In the genomic region with DNA sequence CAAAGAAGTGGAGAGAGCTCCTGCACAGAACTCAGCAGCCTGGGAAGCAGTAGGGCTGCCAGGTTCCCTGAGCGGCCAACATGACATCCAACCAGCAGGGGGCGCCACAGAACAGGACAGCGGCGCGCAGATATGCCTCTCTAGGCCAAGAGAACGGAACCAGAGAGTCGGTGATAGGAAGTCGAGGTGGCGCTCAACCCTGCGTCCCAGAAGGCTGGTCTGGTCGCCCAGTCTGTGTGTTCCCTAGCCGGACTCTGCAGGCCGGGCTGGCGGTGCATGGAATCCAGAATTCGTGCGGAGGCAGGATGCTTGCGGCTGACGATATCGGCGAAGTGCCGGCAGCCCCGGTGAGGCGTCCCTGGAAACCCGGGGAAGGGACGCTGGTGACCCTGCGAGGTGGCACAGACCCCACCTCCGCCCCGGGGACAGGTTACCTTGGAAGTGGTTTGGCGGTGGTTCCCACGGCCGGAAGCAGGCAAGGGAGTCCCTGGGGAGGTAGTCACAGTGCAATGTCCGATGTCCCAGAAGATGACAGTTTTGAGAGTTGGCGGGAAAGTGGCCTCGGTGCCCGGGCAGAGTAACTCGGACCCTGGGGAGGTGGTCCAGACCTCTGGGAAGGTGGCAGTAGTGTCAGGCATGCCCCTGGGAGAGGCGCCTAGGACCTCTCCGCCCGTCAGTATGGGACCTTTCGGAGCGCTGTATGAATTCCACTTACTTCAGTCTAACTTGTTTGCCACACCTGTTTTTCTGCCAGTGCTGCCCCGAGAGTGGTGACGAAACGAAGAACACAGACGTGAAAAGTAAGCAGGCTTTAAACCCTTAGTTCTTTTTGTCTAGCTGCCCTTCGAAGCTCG, we compare ENCODE assay signal across 8 mouse cellular contexts. TPM values are rescaled to one million over a fixed set of nuclear protein-coding genes. Genes with fewer than 3 reads are reported as not detected.
DNase-seq lines count a peak whose midpoint lies in the region; ATAC-seq and TF ChIP-seq lines count a peak whose summit lies in the region.

TSS of gene Rint1 (plus strand) at position 176 of the 854 bp plus-strand sequence.

- ATAC-seq in embryonic facial prominence, embryonic 13.5 days (ENCODE audit: insufficient number of reproducible peaks, insufficient read depth, low FRiP score, low TSS enrichment, low read depth) = peak; percentile 80
- ATAC-seq in limb, embryonic 12.5 days (ENCODE audit: insufficient number of reproducible peaks, insufficient read depth, low FRiP score, low TSS enrichment, low read depth) = peak; percentile 63; the same call in 1 of the 2 replicates
- ATAC-seq in midbrain, embryonic 15.5 days (replicated peaks) = peak; percentile 86

- H3K36me3 ChIP-seq in embryonic facial prominence, embryonic 13.5 days = peaks cover 26% of the 10 kb centered on the region
- H3K36me3 ChIP-seq in kidney, adult 2 months (ENCODE audit: control insufficient read depth, insufficient read depth, low read length) = no peaks in the 10 kb centered on the region
- peaks cover 27% of the 10 kb centered on the region for H3K36me3 ChIP-seq in limb, embryonic 12.5 days
- peaks cover 6% of the 10 kb centered on the region; the same call in 1 of the 2 replicates for H3K36me3 ChIP-seq in midbrain, embryonic 15.5 days (replicated peaks)
- H3K36me3 ChIP-seq in spleen, adult 2 months (ENCODE audit: control insufficient read depth, insufficient read depth, low read length) = peaks cover 1% of the 10 kb centered on the region; the same call in 1 of the 2 replicates

- WGBS in embryonic facial prominence, embryonic 13.5 days = 3% methylated on average over 47 of the region's 47 CpGs
- 2% methylated on average over 47 of the region's 47 CpGs for WGBS in kidney, adult 2 months
- WGBS in limb, embryonic 12.5 days = 3% methylated on average over 47 of the region's 47 CpGs
- 4% methylated on average over 47 of the region's 47 CpGs for WGBS in midbrain, embryonic 15.5 days
- WGBS in spleen, adult 2 months = 2% methylated on average over 47 of the region's 47 CpGs

- peak within 1 kb of the TSS; percentile 95 for H3K9ac ChIP-seq in embryonic facial prominence, embryonic 13.5 days
- H3K9ac ChIP-seq in limb, embryonic 12.5 days (replicated peaks) = peak within 1 kb of the TSS; percentile 89
- H3K9ac ChIP-seq in midbrain, embryonic 15.5 days = peak within 1 kb of the TSS; percentile 90

- TF ChIP-seq POLR2A in kidney, adult 2 months (IDR thresholded peaks at IDR 0.05; ENCODE audit: low read depth, low read length) = peak; percentile 92
- peak; percentile 90 for TF ChIP-seq POLR2A in spleen, adult 2 months (IDR thresholded peaks at IDR 0.05; ENCODE audit: low read depth, low read length)

- peak; percentile 89 for DNase-seq in 3134 (ENCODE audit: extremely low read depth, insufficient read length, low spot score)
- DNase-seq in adrenal gland, postnatal 36 days = peak; percentile 96
- peak; percentile 94 to 99 for DNase-seq in heart, adult 18-20 months
- peak; percentile 96 for DNase-seq in kidney, adult 2 months
- DNase-seq in spleen, adult 2 months (ENCODE audit: low read depth in 1 of 2, low spot score in 2 of 2) = peak; percentile 81 to 88

- H3K27ac ChIP-seq in embryonic facial prominence, embryonic 13.5 days = peak within 1 kb of the TSS; percentile 60
- H3K27ac ChIP-seq in kidney, adult 2 months (ENCODE audit: insufficient read depth, low read depth, low read length) = peak within 1 kb of the TSS; percentile 50
- H3K27ac ChIP-seq in limb, embryonic 12.5 days = peak within 1 kb of the TSS; percentile 75
- H3K27ac ChIP-seq in midbrain, embryonic 15.5 days = peak within 1 kb of the TSS; percentile 78
- peak within 1 kb of the TSS; percentile 71 for H3K27ac ChIP-seq in spleen, adult 2 months (ENCODE audit: insufficient read depth, low read length)

- H3K27me3 ChIP-seq in embryonic facial prominence, embryonic 13.5 days = no peaks in the 10 kb centered on the region
- H3K27me3 ChIP-seq in kidney, adult 2 months (replicated peaks; ENCODE audit: control insufficient read depth, insufficient read depth, low read length) = no peaks in the 10 kb centered on the region
- H3K27me3 ChIP-seq in limb, embryonic 12.5 days = no peaks in the 10 kb centered on the region
- no peaks in the 10 kb centered on the region for H3K27me3 ChIP-seq in midbrain, embryonic 15.5 days (replicated peaks)
- H3K27me3 ChIP-seq in spleen, adult 2 months (ENCODE audit: control insufficient read depth, insufficient read depth, low read length) = peaks cover 1% of the 10 kb centered on the region; the same call in 1 of the 2 replicates

- peak within 1 kb of the TSS; percentile 97 for H3K4me3 ChIP-seq in embryonic facial prominence, embryonic 13.5 days
- peak within 1 kb of the TSS; percentile 69 for H3K4me3 ChIP-seq in kidney, adult 2 months (ENCODE audit: insufficient read depth, low read depth, low read length)
- H3K4me3 ChIP-seq in limb, embryonic 12.5 days (replicated peaks) = peak within 1 kb of the TSS; percentile 88
- peak within 1 kb of the TSS; percentile 96 for H3K4me3 ChIP-seq in midbrain, embryonic 15.5 days
- H3K4me3 ChIP-seq in spleen, adult 2 months (ENCODE audit: extremely low read depth, insufficient read depth, insufficient read length) = peak within 1 kb of the TSS; percentile 96

- peak within 1 kb of the TSS; percentile 88 for H3K4me2 ChIP-seq in embryonic facial prominence, embryonic 13.5 days
- H3K4me2 ChIP-seq in limb, embryonic 12.5 days = peak within 1 kb of the TSS; percentile 87
- H3K4me2 ChIP-seq in midbrain, embryonic 15.5 days = peak within 1 kb of the TSS; percentile 96

- peaks cover 10% of the 10 kb centered on the region for H3K4me1 ChIP-seq in embryonic facial prominence, embryonic 13.5 days
- no peaks in the 10 kb centered on the region; the same call in 1 of the 2 replicates for H3K4me1 ChIP-seq in kidney, adult 2 months (ENCODE audit: control insufficient read depth, insufficient read depth, low read length)
- peaks cover 9% of the 10 kb centered on the region; the same call in 1 of the 2 replicates for H3K4me1 ChIP-seq in limb, embryonic 12.5 days (replicated peaks)
- H3K4me1 ChIP-seq in midbrain, embryonic 15.5 days = peaks cover 17% of the 10 kb centered on the region
- peaks cover 9% of the 10 kb centered on the region for H3K4me1 ChIP-seq in spleen, adult 2 months (ENCODE audit: control insufficient read depth, insufficient read depth, insufficient read length)

- TF ChIP-seq CTCF in kidney, adult 2 months (conservative IDR thresholded peaks at IDR 0.05; ENCODE audit: insufficient read depth, insufficient read length, low read depth, low read length) = peak; percentile 96
- TF ChIP-seq CTCF in spleen, adult 2 months (IDR thresholded peaks at IDR 0.05; ENCODE audit: extremely low read depth, insufficient read depth, insufficient read length, insufficient replicate concordance) = peak; percentile 99

- no peaks in the 10 kb centered on the region for H3K9me3 ChIP-seq in embryonic facial prominence, embryonic 13.5 days
- H3K9me3 ChIP-seq in limb, embryonic 12.5 days = peaks cover 3% of the 10 kb centered on the region; the same call in 1 of the 2 replicates
- no peaks in the 10 kb centered on the region for H3K9me3 ChIP-seq in midbrain, embryonic 15.5 days

RNA-seq across cellular contexts. Expression of gene Rint1, which starts in this region (rescaled TPM):
- total RNA-seq in adrenal gland, postnatal 36 days (2021) = 10 to 100 TPM; 21.8 to 26.2 TPM
- 48.3 and 48.4 TPM in 2 replicates for polyA plus RNA-seq in embryonic facial prominence, embryonic 13.5 days (2015; fragmentation: Nextera tagmentation; extraction: Ambion mirVana)
- total RNA-seq in heart, adult 18-20 months (2021) = 10 to 100 TPM; 14.7 to 15.0 TPM
- 13.3 and 14.0 TPM in 2 replicates for polyA plus RNA-seq in kidney, adult 2 months (2012; rRNA removed)
- polyA plus RNA-seq in limb, embryonic 12.5 days (2016; fragmentation: Nextera tagmentation; extraction: Ambion mirVana) = 46.5 and 49.2 TPM in 2 replicates
- 30.1 and 31.1 TPM in 2 replicates for polyA plus RNA-seq in midbrain, embryonic 15.5 days (2015; fragmentation: Nextera tagmentation; extraction: Ambion mirVana)
- 5.0 and 7.2 TPM in 2 replicates for polyA plus RNA-seq in spleen, adult 2 months (2012; rRNA removed)

Comparison
In these comparisons a context has a peak if more than half of its experiments do, and no peak if none do; other contexts are left out.
1. Peak in every context shown above with its lines: DNase-seq, ATAC-seq, H3K4me3 ChIP-seq and H3K27ac ChIP-seq.